Mouse (Mus musculus) cortical plate, adult 2 months (tissue): ENCODE data around the gene Slc23a2.

ENCODE experiments used
- CTCF ChIP-seq: fragments of 200-500 bp; IDR thresholded peaks from 2 replicates; pipeline ENCODE4 v1.5.1; 2011; ENCODE audit warnings: mild to moderate bottlenecking, control low read depth, low read length; ENCODE audit not compliant: insufficient read depth; ENCODE audit errors: extremely low read depth
- POLR2A ChIP-seq: fragments of 200-500 bp; IDR thresholded peaks from 2 replicates; pipeline ENCODE4 v1.6.1; 2011; ENCODE audit warnings: mild to moderate bottlenecking, low read length, control low read depth; ENCODE audit not compliant: insufficient read depth; ENCODE audit errors: extremely low read depth

- TF ChIP-seq POLR2A (no peak), CTCF (no peak)
These were observed 74.7 kb downstream of the Slc23a2 start for GRCm38 (mm10) chr2:132069985-132070735.
